ENCODE assay signal across 9 mouse cellular contexts in genomic region chr15:89173906-89174214, GRCm38 (mm10). TPM values are rescaled to one million over a fixed set of nuclear protein-coding genes. Genes with fewer than 3 reads are reported as not detected.
DNase-seq lines count a peak whose midpoint lies in the region; ATAC-seq and TF ChIP-seq lines count a peak whose summit lies in the region.
"Had no signal": no experiment of that assay in that cellular context is flagged by ENCODE, and none has a peak within 500 bp of the region (broad histone marks: within the 10 kb centered on the region; RNA-seq: fewer than 3 reads in every experiment).

No protein-coding gene starts in this region.

- intact Hi-C loops in left cerebral cortex, postnatal 4 days (cut with DNase I), result no loop called here

- H3K27ac ChIP-seq in intestine, postnatal 0 days (ENCODE audit: low read depth, low read length), result peak overlapping the region; percentile 72
- H3K27ac ChIP-seq in liver, postnatal 0 days (ENCODE audit: low read depth), result peak overlapping the region; percentile 84
- H3K27ac ChIP-seq in neural tube, embryonic 14.5 days (ENCODE audit: low read depth, low read length), result peak overlapping the region; percentile 79

- TF ChIP-seq CTCF in intestine, postnatal 0 days (IDR thresholded peaks at IDR 0.05; ENCODE audit: low read depth), result no peak
- TF ChIP-seq CTCF in liver, postnatal 0 days (IDR thresholded peaks at IDR 0.05; ENCODE audit: low read depth), result no peak

- peaks cover 6% of the 10 kb centered on the region; the same call in 1 of the 2 replicates for H3K36me3 ChIP-seq in intestine, postnatal 0 days (ENCODE audit: control insufficient read depth, insufficient read depth)
- H3K36me3 ChIP-seq in liver, postnatal 0 days (replicated peaks; ENCODE audit: insufficient read depth, low read length), result no peaks in the 10 kb centered on the region; the same call in 1 of the 2 replicates
- no peaks in the 10 kb centered on the region for H3K36me3 ChIP-seq in neural tube, embryonic 14.5 days (ENCODE audit: control insufficient read depth, insufficient read depth, low read length)

- H3K27me3 ChIP-seq in intestine, postnatal 0 days (replicated peaks; ENCODE audit: control insufficient read depth, insufficient read depth, low read length), result no peaks in the 10 kb centered on the region
- H3K27me3 ChIP-seq in liver, postnatal 0 days (ENCODE audit: insufficient read depth, low read length), result peaks cover 11% of the 10 kb centered on the region; the same call in 1 of the 2 replicates
- no peaks in the 10 kb centered on the region for H3K27me3 ChIP-seq in neural tube, embryonic 14.5 days (ENCODE audit: control insufficient read depth, insufficient read depth, low read length)
- H3K27me3 ChIP-seq: Patski had no signal

- no peaks in the 10 kb centered on the region for H3K9me3 ChIP-seq in intestine, postnatal 0 days (ENCODE audit: control insufficient read depth)
- no peaks in the 10 kb centered on the region for H3K9me3 ChIP-seq in liver, postnatal 0 days (ENCODE audit: low read length)
- H3K9me3 ChIP-seq in neural tube, embryonic 14.5 days (ENCODE audit: control insufficient read depth, low read length), result no peaks in the 10 kb centered on the region

- 2% methylated on average over 15 of the region's 15 CpGs for WGBS in intestine, postnatal 0 days
- WGBS in liver, postnatal 0 days (ENCODE audit: insufficient replicate concordance), result 3% methylated on average over 14 of the region's 15 CpGs
- 2% methylated on average over 15 of the region's 15 CpGs for WGBS in neural tube, embryonic 14.5 days

- peak overlapping the region; percentile 94 for H3K4me2 ChIP-seq in intestine, postnatal 0 days (replicated peaks; ENCODE audit: low read depth)
- H3K4me2 ChIP-seq in liver, postnatal 0 days (ENCODE audit: low read depth, low read length), result peak overlapping the region; percentile 91
- peak overlapping the region; percentile 97 for H3K4me2 ChIP-seq in neural tube, embryonic 14.5 days (ENCODE audit: low read depth, low read length)

- peak; percentile 67 for ATAC-seq in intestine, postnatal 0 days
- ATAC-seq in liver, postnatal 0 days, result peak; percentile 53
- ATAC-seq in neural tube, embryonic 14.5 days (ENCODE audit: low read depth), result peak; percentile 38; the same call in 1 of the 2 replicates
- ATAC-seq: Patski had no signal

- peak overlapping the region; percentile 76 for H3K9ac ChIP-seq in intestine, postnatal 0 days (ENCODE audit: low read depth, low read length)
- peak overlapping the region; percentile 70 for H3K9ac ChIP-seq in liver, postnatal 0 days (replicated peaks)
- H3K9ac ChIP-seq in neural tube, embryonic 14.5 days (replicated peaks; ENCODE audit: low read depth, low read length), result peak overlapping the region; percentile 70; the same call in 1 of the 2 replicates

- peaks cover 46% of the 10 kb centered on the region for H3K4me1 ChIP-seq in intestine, postnatal 0 days (replicated peaks; ENCODE audit: control insufficient read depth, insufficient read depth, low read length)
- peaks cover 82% of the 10 kb centered on the region for H3K4me1 ChIP-seq in liver, postnatal 0 days (ENCODE audit: insufficient read depth)
- H3K4me1 ChIP-seq in neural tube, embryonic 14.5 days (ENCODE audit: control insufficient read depth, insufficient read depth, low read length), result peaks cover 77% of the 10 kb centered on the region

- TF ChIP-seq EP300 in liver, postnatal 0 days (IDR thresholded peaks at IDR 0.05; ENCODE audit: low read depth), result no peak

- peak overlapping the region; percentile 63 for H3K4me3 ChIP-seq in intestine, postnatal 0 days (ENCODE audit: low read depth, low read length)
- peak overlapping the region; percentile 58 for H3K4me3 ChIP-seq in liver, postnatal 0 days (ENCODE audit: low read depth, low read length)
- H3K4me3 ChIP-seq in neural tube, embryonic 14.5 days (ENCODE audit: low read depth, low read length), result peak overlapping the region; percentile 43

- peak; percentile 54 for DNase-seq in left cerebral cortex, postnatal 4 days
- no peak for DNase-seq in left cerebral cortex, adult 9 months (ENCODE audit: low spot score in 2 of 2)
- peak; percentile 76 to 80 for DNase-seq in cerebellum, postnatal 25 days
- DNase-seq in heart, adult 18-20 months, result peak; percentile 73
- peak; percentile 77 for DNase-seq in liver, postnatal 0 days
- no peak for DNase-seq in c-Kit-positive CD71-positive TER-119-positive erythroid progenitor cells, embryonic 14.5 days (ENCODE audit: low spot score)

RNA-seq across cellular contexts. Expression of gene Plxnb2, which starts 6.7 kb away (rescaled TPM):
- total RNA-seq in left cerebral cortex, postnatal 4 days (2021), result 100 to 1,000 TPM; 100 TPM
- total RNA-seq in heart, adult 18-20 months (2021), result 10 to 100 TPM; 76.7 to 83.5 TPM
- polyA plus RNA-seq in intestine, postnatal 0 days (2015; fragmentation: Nextera tagmentation; extraction: Ambion mirVana), result 71.5 and 74.0 TPM in 2 replicates
- 27.2 and 29.7 TPM in 2 replicates for polyA plus RNA-seq in liver, postnatal 0 days (2015; fragmentation: Nextera tagmentation; extraction: Ambion mirVana)
- polyA plus RNA-seq in neural tube, embryonic 14.5 days (2014; fragmentation: Nextera tagmentation; extraction: Ambion mirVana), result 66.4 and 100 TPM in 2 replicates

RNA-seq across cellular contexts. Expression of gene Dennd6b, which starts 22.4 kb away (rescaled TPM):
- 10 to 100 TPM; 46.6 to 49.4 TPM for total RNA-seq in left cerebral cortex, postnatal 4 days (2021)
- total RNA-seq in heart, adult 18-20 months (2021), result 1 to 10 TPM; 8.3 to 9.6 TPM
- polyA plus RNA-seq in intestine, postnatal 0 days (2015; fragmentation: Nextera tagmentation; extraction: Ambion mirVana), result 3.2 and 3.4 TPM in 2 replicates
- 2.6 and 2.7 TPM in 2 replicates for polyA plus RNA-seq in liver, postnatal 0 days (2015; fragmentation: Nextera tagmentation; extraction: Ambion mirVana)
- 83.0 and 94.5 TPM in 2 replicates for polyA plus RNA-seq in neural tube, embryonic 14.5 days (2014; fragmentation: Nextera tagmentation; extraction: Ambion mirVana)

RNA-seq across cellular contexts. Expression of gene Mapk11, which starts 24.4 kb away (rescaled TPM):
- 10 to 100 TPM; 34.4 to 36.6 TPM for total RNA-seq in left cerebral cortex, postnatal 4 days (2021)
- 1 to 10 TPM; 2.7 to 3.0 TPM for total RNA-seq in heart, adult 18-20 months (2021)
- 1.6 and 1.9 TPM in 2 replicates for polyA plus RNA-seq in intestine, postnatal 0 days (2015; fragmentation: Nextera tagmentation; extraction: Ambion mirVana)
- 0.66 and 0.81 TPM in 2 replicates for polyA plus RNA-seq in liver, postnatal 0 days (2015; fragmentation: Nextera tagmentation; extraction: Ambion mirVana)
- polyA plus RNA-seq in neural tube, embryonic 14.5 days (2014; fragmentation: Nextera tagmentation; extraction: Ambion mirVana), result 24.9 and 32.9 TPM in 2 replicates

RNA-seq across cellular contexts. Expression of gene Mapk12, which starts 33.4 kb away (rescaled TPM):
- total RNA-seq in left cerebral cortex, postnatal 4 days (2021), result 1 to 10 TPM; 4.1 to 5.0 TPM
- total RNA-seq in heart, adult 18-20 months (2021), result 10 to 100 TPM; 24.4 to 24.8 TPM
- polyA plus RNA-seq in intestine, postnatal 0 days (2015; fragmentation: Nextera tagmentation; extraction: Ambion mirVana), result 2.3 and 2.7 TPM in 2 replicates
- polyA plus RNA-seq in liver, postnatal 0 days (2015; fragmentation: Nextera tagmentation; extraction: Ambion mirVana), result 2.1 and 2.4 TPM in 2 replicates
- polyA plus RNA-seq in neural tube, embryonic 14.5 days (2014; fragmentation: Nextera tagmentation; extraction: Ambion mirVana), result 2.9 and 5.2 TPM in 2 replicates

RNA-seq across cellular contexts. Expression of gene Ppp6r2, which starts 37.5 kb away (rescaled TPM):
- 100 to 1,000 TPM; 163 to 165 TPM for total RNA-seq in left cerebral cortex, postnatal 4 days (2021)
- 10 to 100 TPM; 75.1 to 76.9 TPM for total RNA-seq in heart, adult 18-20 months (2021)
- polyA plus RNA-seq in intestine, postnatal 0 days (2015; fragmentation: Nextera tagmentation; extraction: Ambion mirVana), result 17.7 and 21.3 TPM in 2 replicates
- 13.9 and 18.1 TPM in 2 replicates for polyA plus RNA-seq in liver, postnatal 0 days (2015; fragmentation: Nextera tagmentation; extraction: Ambion mirVana)
- polyA plus RNA-seq in neural tube, embryonic 14.5 days (2014; fragmentation: Nextera tagmentation; extraction: Ambion mirVana), result 85.5 and 92.7 TPM in 2 replicates

Comparison
In these comparisons a context has a peak if more than half of its experiments do, and no peak if none do; other contexts are left out.
1. DNase-seq: peak in left cerebral cortex, postnatal 4 days (single experiment), cerebellum, postnatal 25 days (2 of 2), heart, adult 18-20 months (2 of 2) and liver, postnatal 0 days (single experiment); none in left cerebral cortex, adult 9 months (0 of 2) and c-Kit-positive CD71-positive TER-119-positive erythroid progenitor cells, embryonic 14.5 days (single experiment).
2. RNA of gene Dennd6b, which starts 22.4 kb away (polyA plus RNA-seq): 83.0 to 94.5 TPM in neural tube, embryonic 14.5 days; 3.2 to 3.4 TPM in intestine, postnatal 0 days and 2.6 to 2.7 TPM in liver, postnatal 0 days; every median in the first group is over 10 times any median in the second.
3. Peak in every context shown above with its lines, with median percentiles within 50 percentile points of each other: ATAC-seq, H3K27ac ChIP-seq, H3K4me2 ChIP-seq, H3K4me3 ChIP-seq and H3K9ac ChIP-seq.